Mouse (Mus musculus): ENCODE data around the gene Bik.

- TF ChIP-seq CTCF (IDR thresholded peaks at IDR 0.05; ENCODE audit: extremely low read depth, insufficient read depth, insufficient read length, insufficient replicate concordance) (no peak), POLR2A (IDR thresholded peaks at IDR 0.05; ENCODE audit: low read depth, low read length) (no peak)
Observed at GRCm38 (mm10) chr15:83571636-83572035, 45.0 kb downstream of the Bik start.
